Mouse (Mus musculus) lung, adult 2 months (tissue): ENCODE measurements around the gene Nrf1.

Experiments used
- CTCF ChIP-seq: fragments of 200-500 bp; IDR thresholded peaks from 2 replicates; pipeline ENCODE4 v1.5.1; 2011; ENCODE audit warnings: mild to moderate bottlenecking, low read length, control low read depth; ENCODE audit not compliant: insufficient read depth
- POLR2A ChIP-seq: fragments of 200-500 bp; IDR thresholded peaks from 2 replicates; pipeline ENCODE4 v1.6.1; 2011; ENCODE audit warnings: low read depth, mild to moderate bottlenecking, control low read depth, low read length, borderline replicate concordance; ENCODE audit errors: extremely low read depth

GRCm38 (mm10) chr6:30106091-30106490 is 58.3 kb downstream of the Nrf1 start:
- TF ChIP-seq CTCF (no peak), POLR2A (no peak)
